Mouse (Mus musculus) heart, embryonic 16.5 days (tissue): Measurements from ENCODE around the gene 4930453N24Rik. TPM values are rescaled to one million over a fixed set of nuclear protein-coding genes. Genes with fewer than 3 reads are reported as not detected.

ENCODE experiments used
- ATAC-seq: fragments of 200-750 bp; cut with Nextera tagmentation; replicated peaks from 2 replicates; pipeline ENCODE4 v1.8.0; 2017; ENCODE audit warnings: moderate number of reproducible peaks; ENCODE audit not compliant: insufficient read depth, low FRiP score; ENCODE audit errors: extremely low read depth
- H3K27ac ChIP-seq: fragments of 300-500 bp; sonication (generic); 2 replicates; pipeline ENCODE4 v1.5.1; 2014; ENCODE audit warnings: mild to moderate bottlenecking, low read length, control low read depth, moderate library complexity
- H3K27me3 ChIP-seq: fragments of 300-500 bp; sonication (generic); 2 replicates; pipeline ENCODE4 v1.6.1; 2014; ENCODE audit warnings: low read length, mixed read lengths; ENCODE audit not compliant: control insufficient read depth, insufficient read depth
- H3K36me3 ChIP-seq: fragments of 300-500 bp; sonication (generic); 2 replicates; pipeline ENCODE4 v1.6.1; 2014; ENCODE audit not compliant: control insufficient read depth, insufficient read depth
- H3K4me1 ChIP-seq: fragments of 300-500 bp; sonication (generic); 2 replicates; pipeline ENCODE4 v1.6.1; 2014; ENCODE audit warnings: low read length, mixed read lengths; ENCODE audit not compliant: control insufficient read depth, insufficient read depth
- H3K4me2 ChIP-seq: fragments of 300-500 bp; sonication (generic); 2 replicates; pipeline ENCODE4 v1.6.1; 2014; ENCODE audit warnings: low read depth, mild to moderate bottlenecking, control low read depth, low read length
- H3K4me3 ChIP-seq: fragments of 300-500 bp; sonication (generic); 2 replicates; pipeline ENCODE4 v1.5.1; 2014; ENCODE audit warnings: mild to moderate bottlenecking, control low read depth, low read length
- H3K9ac ChIP-seq: fragments of 300-500 bp; sonication (generic); 2 replicates; pipeline ENCODE4 v1.6.1; 2014; ENCODE audit warnings: low read length, control low read depth
- H3K9me3 ChIP-seq: fragments of 300-500 bp; sonication (generic); replicated peaks from 2 replicates; pipeline ENCODE4 v1.6.1; 2016; ENCODE audit warnings: low read length; ENCODE audit not compliant: control insufficient read depth
- WGBS: fragments of 180-500 bp; shearing (Covaris S2); extraction: QIAGEN DNeasy Blood & Tissue Kit; methylation state at CpG from one replicate; pipeline ENCODE4 v1.1.7; 2014; 5-methylcytosine and 5-hydroxymethylcytosine counted together
- polyA plus RNA-seq: library from polyadenylated mRNA; unstranded; fragments of >200 nt; fragmentation: Nextera tagmentation; extraction: Ambion mirVana; gene quantifications from 2 replicates; pipeline ENCODE4 v1.2.1, GENCODE M21; 2015

The 4930453N24Rik gene
- polyA plus RNA-seq: 15.7 and 17.5 TPM in 2 replicates

- ATAC-seq: peak; percentile 94
- Histone ChIP-seq H3K4me2 (peak within 1 kb of the TSS; percentile 68), H3K27ac (peak within 1 kb of the TSS; percentile 89), H3K4me1 (peaks cover 6% of the 10 kb centered on the region), H3K36me3 (no peaks in the 10 kb centered on the region; the same call in 1 of the 2 replicates), H3K9me3 (no peaks in the 10 kb centered on the region), H3K27me3 (no peaks in the 10 kb centered on the region), H3K4me3 (peak within 1 kb of the TSS; percentile 92), H3K9ac (peak within 1 kb of the TSS; percentile 96)
- WGBS: 2% methylated on average over 72 of the region's 72 CpGs
These were observed at the start of gene 4930453N24Rik for GRCm38 (mm10) chr16:64770521-64771430. Gene 4930453N24Rik (minus strand): TSS chr16:64771161.

- no peak overlapping the region for H3K4me2 ChIP-seq
- no peaks in the 10 kb centered on the region for H3K27me3 ChIP-seq
- ATAC-seq: no peak
- H3K9me3 ChIP-seq: no peaks in the 10 kb centered on the region
- no peak overlapping the region for H3K4me3 ChIP-seq
- H3K9ac ChIP-seq: no peak overlapping the region
- H3K27ac ChIP-seq: no peak overlapping the region
- H3K36me3 ChIP-seq: peaks cover 7% of the 10 kb centered on the region; the same call in 1 of the 2 replicates
- H3K4me1 ChIP-seq: no peaks in the 10 kb centered on the region
- 89% methylated on average over 3 of the region's 3 CpGs for WGBS
These were observed 46.3 kb upstream of the 4930453N24Rik start for GRCm38 (mm10) chr16:64817094-64817765.

- Histone ChIP-seq H3K9me3 (no peaks in the 10 kb centered on the region), H3K4me1 (no peaks in the 10 kb centered on the region), H3K36me3 (peaks cover 6% of the 10 kb centered on the region; the same call in 1 of the 2 replicates), H3K27ac (no peak overlapping the region), H3K4me3 (no peak overlapping the region), H3K9ac (no peak overlapping the region), H3K4me2 (no peak overlapping the region), H3K27me3 (no peaks in the 10 kb centered on the region)
- no peak for ATAC-seq
- 86% methylated on average over 3 of the region's 3 CpGs for WGBS
These were observed 32.1 kb upstream of the 4930453N24Rik start for GRCm38 (mm10) chr16:64803041-64803440.

- H3K36me3 ChIP-seq: peaks cover 6% of the 10 kb centered on the region; the same call in 1 of the 2 replicates
- no peak overlapping the region for H3K4me3 ChIP-seq
- H3K9me3 ChIP-seq: no peaks in the 10 kb centered on the region
- no peaks in the 10 kb centered on the region for H3K4me1 ChIP-seq
- H3K4me2 ChIP-seq: no peak overlapping the region
- no peak for ATAC-seq
- no peak overlapping the region for H3K9ac ChIP-seq
- H3K27me3 ChIP-seq: no peaks in the 10 kb centered on the region
- no peak overlapping the region for H3K27ac ChIP-seq
These were observed 30.7 kb upstream of the 4930453N24Rik start for GRCm38 (mm10) chr16:64801638-64802037.

GRCm38 (mm10) chr16:64800393-64800792 is 29.4 kb upstream of the 4930453N24Rik start:
- 89% methylated on average over 5 of the region's 5 CpGs for WGBS
- no peak overlapping the region for H3K4me3 ChIP-seq
- H3K27ac ChIP-seq: no peak overlapping the region
- no peaks in the 10 kb centered on the region for H3K4me1 ChIP-seq
- H3K27me3 ChIP-seq: no peaks in the 10 kb centered on the region
- no peak overlapping the region for H3K9ac ChIP-seq
- peaks cover 4% of the 10 kb centered on the region; the same call in 1 of the 2 replicates for H3K36me3 ChIP-seq
- no peak overlapping the region for H3K4me2 ChIP-seq
- no peak for ATAC-seq
- H3K9me3 ChIP-seq: no peaks in the 10 kb centered on the region

GRCm38 (mm10) chr16:64794802-64795201 is 23.8 kb upstream of the 4930453N24Rik start:
- H3K9ac ChIP-seq: no peak overlapping the region
- no peak overlapping the region for H3K4me2 ChIP-seq
- H3K4me3 ChIP-seq: no peak overlapping the region
- ATAC-seq: no peak
- peaks cover 2% of the 10 kb centered on the region for H3K36me3 ChIP-seq
- H3K9me3 ChIP-seq: no peaks in the 10 kb centered on the region
- H3K27me3 ChIP-seq: no peaks in the 10 kb centered on the region
- 86% methylated on average over 2 of the region's 2 CpGs for WGBS
- H3K27ac ChIP-seq: no peak overlapping the region
- no peaks in the 10 kb centered on the region for H3K4me1 ChIP-seq

GRCm38 (mm10) chr16:64789706-64790105 is 18.7 kb upstream of the 4930453N24Rik start:
- 91% methylated on average over 3 of the region's 3 CpGs for WGBS
- Histone ChIP-seq H3K4me2 (no peak overlapping the region), H3K9ac (no peak overlapping the region), H3K4me3 (no peak overlapping the region), H3K36me3 (peaks cover 19% of the 10 kb centered on the region), H3K27ac (no peak overlapping the region), H3K9me3 (no peaks in the 10 kb centered on the region), H3K27me3 (no peaks in the 10 kb centered on the region), H3K4me1 (no peaks in the 10 kb centered on the region)
- ATAC-seq: no peak

GRCm38 (mm10) chr16:64775516-64775915 is 4.6 kb upstream of the 4930453N24Rik start:
- Histone ChIP-seq H3K27ac (no peak overlapping the region), H3K27me3 (no peaks in the 10 kb centered on the region), H3K36me3 (peaks cover 4% of the 10 kb centered on the region; the same call in 1 of the 2 replicates), H3K9me3 (no peaks in the 10 kb centered on the region), H3K4me2 (no peak overlapping the region), H3K4me3 (no peak overlapping the region), H3K9ac (no peak overlapping the region), H3K4me1 (no peaks in the 10 kb centered on the region)
- 76% methylated on average over 1 of the region's 1 CpGs for WGBS
- no peak for ATAC-seq

- H3K27ac ChIP-seq: no peak overlapping the region
- H3K4me3 ChIP-seq: peak overlapping the region; percentile 92
- H3K4me1 ChIP-seq: peaks cover 6% of the 10 kb centered on the region
- peak overlapping the region; percentile 68 for H3K4me2 ChIP-seq
- H3K27me3 ChIP-seq: no peaks in the 10 kb centered on the region
- H3K9ac ChIP-seq: peak overlapping the region; percentile 96
- no peak for ATAC-seq
- H3K36me3 ChIP-seq: no peaks in the 10 kb centered on the region; the same call in 1 of the 2 replicates
- 87% methylated on average over 2 of the region's 2 CpGs for WGBS
- H3K9me3 ChIP-seq: no peaks in the 10 kb centered on the region
These were observed 464 bp upstream of the 4930453N24Rik start for GRCm38 (mm10) chr16:64771431-64771818.
